Mouse (Mus musculus) cerebellum, postnatal 14 days (tissue): ENCODE results near the gene Tulp1.
"Not testable (repeated sequence)": the region's sequence is repeated elsewhere in the genome, so short reads cannot be mapped to it uniquely, and the experiment has no call there.

ENCODE experiments used
- DNase-seq, 2 experiments: peaks; one replicate each; pipeline ENCODE4 v3.0.0; 2021; ENCODE audit warnings: mixed read lengths in 2 of 2

Gene Tulp1

DNA sequence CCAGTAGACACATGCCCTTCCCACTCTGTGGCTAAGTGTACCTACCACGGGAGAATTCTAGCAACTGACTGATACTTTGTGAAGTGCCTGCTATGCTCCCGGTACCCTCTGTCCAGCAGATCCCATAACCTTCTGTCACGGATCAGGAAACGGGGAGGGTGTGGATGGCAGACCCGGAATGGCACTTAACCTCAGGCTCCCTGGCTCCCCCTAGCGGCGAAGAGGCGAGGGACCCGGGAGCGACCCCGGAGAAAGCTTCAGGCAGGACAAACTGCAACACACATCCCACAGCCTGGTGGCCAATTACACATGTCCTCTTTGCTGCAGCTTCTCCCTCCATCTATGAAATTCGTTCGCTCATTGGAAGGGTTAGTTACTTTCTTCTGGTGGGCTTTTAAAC, 3.4 kb upstream of the Tulp1 start:
- peak; percentile 77 to 84 for DNase-seq

DNA sequence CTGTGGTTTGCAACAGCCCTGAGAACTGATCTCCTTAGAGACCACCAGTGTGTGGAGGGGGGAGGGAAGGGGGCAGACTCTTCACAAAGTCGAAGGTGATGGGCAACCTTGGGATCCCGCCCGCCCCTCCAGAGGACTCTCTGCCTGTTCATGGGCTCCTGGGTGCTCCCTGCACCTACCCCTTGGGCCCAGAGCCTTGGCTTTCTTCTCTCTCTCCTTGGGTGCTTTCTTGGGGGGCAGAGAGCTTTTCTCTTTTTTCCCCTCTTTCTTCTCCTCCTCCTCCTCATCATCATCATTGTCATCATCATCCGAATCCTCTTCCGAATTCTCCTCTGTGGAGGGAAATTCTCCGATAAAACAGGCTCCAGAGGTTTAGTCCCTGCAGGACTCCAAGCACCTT, 1.5 kb downstream of the Tulp1 start:
- DNase-seq, result no peak

DNA sequence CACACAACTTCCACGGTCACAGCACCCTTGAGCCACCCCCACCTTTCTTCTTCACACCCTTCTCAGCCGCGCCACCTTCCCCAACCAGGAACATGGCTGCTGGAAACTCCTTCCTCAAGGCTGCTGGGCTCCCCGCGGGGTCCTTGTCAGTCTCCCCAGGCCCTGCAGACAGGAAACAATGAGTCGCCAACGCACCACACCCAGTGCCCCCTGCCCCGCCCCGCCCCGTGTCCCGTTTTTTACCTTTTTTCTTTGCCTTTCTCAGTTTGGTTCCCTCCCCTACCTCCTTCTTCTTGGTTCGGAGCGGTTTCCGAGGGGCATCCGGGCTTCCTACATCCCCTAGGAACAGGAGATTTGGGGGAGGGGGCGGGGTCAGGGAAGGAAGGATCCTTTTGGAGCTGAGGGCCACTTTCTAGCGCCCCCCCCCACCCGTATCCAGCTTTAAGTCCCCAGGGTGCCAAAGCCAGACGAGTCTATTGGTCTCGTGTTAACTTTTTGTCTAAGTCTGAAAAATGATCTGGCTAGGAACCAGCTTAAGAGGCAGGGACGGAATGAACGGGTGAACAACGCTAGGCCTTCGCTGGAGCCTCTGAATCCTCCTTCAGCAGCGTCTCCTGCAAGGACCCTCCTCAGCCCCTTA, 2.2 kb downstream of the Tulp1 start:
- DNase-seq, result no peak

DNA sequence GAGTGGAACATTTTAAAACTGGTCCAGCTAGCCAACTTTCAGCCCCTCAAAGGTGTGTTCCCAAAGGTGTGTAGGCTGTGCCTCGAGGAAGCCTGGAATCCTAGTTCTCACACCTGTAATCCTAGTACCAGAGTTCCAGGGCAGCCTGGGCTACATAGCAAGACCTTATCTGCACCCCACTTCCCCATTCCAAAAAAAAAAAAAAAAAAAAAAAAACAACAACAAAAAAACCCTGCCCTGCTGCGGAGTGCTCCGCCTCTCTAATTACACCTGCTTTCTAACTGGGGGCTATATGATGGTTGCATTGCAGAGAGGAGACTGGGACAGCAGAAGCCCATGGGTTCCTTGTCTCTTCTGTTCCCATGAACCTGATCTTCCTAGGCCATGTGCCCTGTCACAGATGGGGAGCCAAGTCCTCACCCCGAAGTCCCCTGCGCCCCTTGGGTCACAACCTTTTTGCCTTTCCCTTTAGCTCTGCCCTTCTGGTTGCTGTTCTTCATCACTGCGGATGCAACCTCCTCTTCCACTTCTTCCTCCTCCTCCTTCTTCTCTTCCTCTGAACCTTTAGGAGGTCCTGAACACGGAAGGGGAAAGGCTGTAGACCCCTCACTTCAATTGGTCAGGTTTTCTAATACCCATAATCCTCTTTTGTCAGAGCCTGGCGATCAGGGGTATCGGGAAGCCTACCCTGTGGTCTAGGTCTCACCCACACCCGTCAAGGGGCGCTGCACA, 2.9 kb downstream of the Tulp1 start:
- DNase-seq, result no peak

DNA sequence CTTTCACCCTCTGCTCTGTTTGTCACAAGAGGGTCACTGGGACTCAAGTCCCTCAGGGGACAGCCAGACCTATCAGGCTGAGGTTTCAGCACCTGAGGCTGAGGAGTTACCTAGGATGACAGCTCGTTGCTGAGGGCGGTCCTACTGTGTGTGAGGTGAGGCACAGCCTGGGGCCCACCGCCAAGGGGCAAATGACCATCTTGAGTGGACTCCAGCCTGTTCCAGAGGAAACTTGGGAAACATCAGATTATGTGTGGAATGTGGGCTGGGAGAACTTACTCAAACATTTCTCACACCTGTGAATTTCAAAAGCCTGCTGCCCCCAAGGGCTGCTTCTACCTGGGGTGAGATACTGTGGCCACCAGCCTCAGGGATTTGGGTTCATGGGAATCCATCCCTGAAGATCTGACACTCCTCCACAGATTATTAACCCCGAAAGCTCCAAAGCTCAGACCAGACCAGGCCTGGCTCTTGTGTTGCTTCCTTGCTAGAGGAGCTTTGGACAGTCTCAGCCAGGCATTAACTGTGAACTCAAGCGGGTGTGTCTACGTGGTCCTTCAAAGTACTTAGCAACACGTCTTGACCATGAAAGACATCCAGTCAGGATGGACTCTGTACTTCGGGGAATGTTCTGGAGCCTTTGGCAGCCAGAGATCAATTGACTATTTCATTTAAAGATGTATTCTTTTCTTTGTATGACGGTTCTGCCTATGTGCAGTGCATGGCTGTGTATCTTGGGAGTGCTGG, 4.3 kb downstream of the Tulp1 start:
- DNase-seq, result no peak

DNA sequence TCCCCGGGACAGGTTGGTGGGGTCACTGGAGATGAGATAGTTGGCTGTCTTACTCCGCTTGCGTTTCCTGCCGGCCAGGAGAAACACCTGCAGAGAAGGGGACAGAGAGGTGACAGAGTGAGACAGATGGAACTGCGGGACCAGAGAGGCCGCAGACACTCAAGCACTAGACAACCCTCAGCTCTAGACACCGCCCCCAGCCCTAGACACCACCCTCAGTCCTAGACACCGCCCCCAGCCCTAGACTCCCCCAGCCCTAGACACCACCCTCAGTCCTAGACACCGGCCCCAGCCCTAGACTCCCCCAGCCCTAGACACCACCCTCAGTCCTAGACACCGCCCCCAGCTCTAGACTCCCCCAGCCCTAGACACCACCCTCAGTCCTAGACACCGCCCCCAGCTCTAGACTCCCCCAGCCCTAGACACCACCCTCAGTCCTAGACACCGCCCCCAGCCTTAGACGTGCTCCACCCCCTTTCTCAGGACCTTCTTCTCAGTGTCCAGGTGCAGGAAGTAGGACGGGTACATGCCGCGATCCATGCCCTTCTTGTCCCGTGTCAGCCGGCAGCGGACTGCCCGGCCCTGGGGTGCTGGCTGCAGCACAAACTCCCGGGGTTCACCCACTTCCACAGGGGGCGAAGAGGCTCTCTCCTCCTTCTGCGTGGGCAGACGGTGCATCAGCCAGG, 6.3 kb downstream of the Tulp1 start:
- not testable (repeated sequence) for DNase-seq

DNA sequence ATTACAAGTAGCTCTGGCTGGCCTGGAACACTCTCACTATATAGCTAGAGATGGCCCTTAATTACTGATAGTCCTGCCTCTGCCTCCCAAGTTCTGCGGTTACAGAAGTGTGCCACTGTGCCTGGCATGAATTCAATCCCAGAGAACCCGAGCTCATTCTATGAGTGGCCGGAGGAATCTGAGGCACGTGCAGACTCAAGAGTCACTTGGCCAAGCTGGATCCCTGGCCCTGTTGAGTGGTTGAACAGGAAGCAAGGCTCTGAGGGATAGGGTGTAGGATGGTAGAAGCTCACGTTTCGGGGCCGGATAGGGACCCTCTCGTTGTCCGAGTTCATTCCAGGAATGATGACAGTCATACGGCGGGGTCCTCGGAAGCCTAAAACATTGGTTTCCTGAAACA, 9.2 kb downstream of the Tulp1 start:
- DNase-seq, result no peak

DNA sequence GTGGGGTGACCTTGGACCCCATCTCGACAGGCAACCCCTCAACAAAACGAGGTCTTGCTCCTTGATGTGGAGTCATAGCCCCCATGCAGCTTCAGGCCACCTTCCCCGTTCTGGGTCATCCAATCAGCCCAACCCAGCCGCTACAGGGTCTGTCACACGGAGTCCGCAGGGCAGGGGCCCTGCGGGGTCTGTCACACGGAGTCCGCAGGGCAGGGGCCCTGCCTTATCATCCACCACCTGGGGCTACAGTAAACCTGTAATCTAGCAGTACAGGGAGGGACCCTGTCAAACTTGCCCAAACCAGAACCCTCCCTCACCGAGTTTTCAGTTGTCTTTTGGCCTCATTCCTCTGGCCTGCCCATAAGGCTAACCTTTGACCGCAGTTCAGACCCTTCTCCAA, 13.0 kb downstream of the Tulp1 start:
- no peak for DNase-seq

DNA sequence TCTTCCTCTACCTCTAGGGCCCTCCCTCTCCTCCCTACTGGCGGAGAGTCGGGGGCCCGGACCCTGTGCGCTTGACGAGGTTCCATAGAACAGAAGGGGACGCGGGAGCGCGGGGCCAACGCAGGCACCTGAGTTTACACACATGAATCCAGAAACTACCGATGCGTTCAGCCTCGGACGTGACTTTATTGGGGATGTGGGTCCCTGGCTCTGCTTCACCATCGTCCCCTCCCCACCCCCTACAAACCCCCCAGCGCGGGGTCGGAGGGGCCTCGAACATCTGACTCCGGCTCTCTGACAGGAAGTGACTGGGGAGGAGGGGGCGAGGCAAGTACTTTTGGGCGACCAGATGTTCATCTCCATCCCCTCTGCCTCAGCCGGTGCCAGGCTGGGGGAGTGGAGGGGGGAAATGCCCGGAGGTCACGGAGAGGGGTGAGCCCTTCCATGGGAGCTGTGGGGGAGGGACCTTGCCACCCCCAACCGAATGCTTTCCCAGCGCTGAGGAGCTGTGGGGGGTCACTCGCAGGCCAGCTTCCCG, 13.6 kb downstream of the Tulp1 start:
- DNase-seq, result no peak

DNA sequence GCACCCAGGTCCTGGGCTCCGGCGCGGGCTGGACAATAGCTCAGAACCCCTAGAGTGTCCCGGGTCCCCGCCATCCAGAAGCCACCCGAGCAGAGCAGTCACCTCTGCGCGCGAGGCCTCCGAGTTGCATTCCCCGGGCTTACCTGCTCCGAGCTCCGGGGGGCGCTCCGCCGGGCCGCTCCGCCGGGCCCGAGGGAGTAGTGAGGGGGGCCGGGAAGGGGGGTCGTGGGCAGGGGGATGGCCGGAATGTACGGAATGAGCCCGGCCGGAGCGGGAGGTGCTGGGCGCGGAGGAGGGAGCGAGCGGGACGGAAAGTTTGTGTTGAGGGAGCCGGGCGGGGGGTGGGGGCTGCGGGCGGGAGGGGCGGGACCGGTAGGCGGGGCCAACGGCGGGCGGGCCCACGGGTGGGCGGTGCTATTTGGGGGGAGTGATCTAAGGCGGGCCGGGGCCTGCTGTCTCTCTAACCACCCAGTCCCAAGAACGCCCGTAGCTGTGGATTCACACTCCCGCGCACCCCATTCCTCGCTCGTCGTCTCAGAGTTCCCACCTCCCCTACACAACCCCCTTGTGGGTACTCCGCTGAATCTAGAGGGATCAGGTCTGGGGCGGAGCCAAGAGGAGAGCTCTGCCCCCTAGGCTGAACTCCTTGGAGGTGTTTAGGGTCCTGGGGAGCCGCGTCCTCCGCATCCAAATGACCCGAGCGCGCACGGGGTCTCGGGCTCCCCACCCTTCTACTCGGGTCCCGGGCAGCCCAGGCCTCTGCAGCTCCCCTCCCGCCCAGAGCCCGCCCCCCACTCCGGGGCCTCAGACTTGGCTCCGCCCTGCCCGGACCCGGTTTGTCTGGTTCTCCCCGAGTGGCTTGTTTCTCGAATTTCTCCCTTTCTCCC, 14.3 kb downstream of the Tulp1 start, which contains the start of gene Tead3:
Gene Tead3, minus strand, starts transcription at position 352 of the 887 bp plus-strand sequence.
- peak; percentile 42 to 63 for DNase-seq

DNA sequence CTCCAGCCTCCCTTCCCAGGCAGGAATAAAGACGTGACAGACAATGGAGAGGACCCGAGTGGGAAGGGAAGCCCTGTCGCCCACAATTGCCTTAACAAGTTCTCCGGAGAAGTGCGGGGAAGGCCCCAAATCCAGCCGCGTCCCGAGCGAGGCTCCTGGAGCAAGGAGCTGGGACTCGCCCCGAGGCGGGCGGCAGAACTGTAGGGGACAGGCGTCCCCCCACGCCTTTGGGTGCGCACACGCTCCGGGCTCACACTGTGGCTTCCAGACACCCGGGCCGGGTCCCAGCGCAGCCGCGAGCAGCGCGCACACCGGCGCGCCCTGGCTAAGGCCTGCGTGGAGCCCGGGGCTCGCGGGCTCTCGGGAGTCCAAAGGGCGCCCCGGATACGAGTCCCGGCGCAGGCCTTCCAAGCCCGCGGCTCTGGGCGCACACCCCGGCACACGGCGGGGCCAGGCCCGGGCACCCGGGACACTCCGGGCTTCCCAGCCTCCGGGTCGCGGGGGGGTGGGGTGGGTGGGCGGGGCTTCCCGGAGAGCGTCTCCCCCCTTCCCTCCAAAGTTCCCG, 15.0 kb downstream of the Tulp1 start:
- DNase-seq, result no peak

DNA sequence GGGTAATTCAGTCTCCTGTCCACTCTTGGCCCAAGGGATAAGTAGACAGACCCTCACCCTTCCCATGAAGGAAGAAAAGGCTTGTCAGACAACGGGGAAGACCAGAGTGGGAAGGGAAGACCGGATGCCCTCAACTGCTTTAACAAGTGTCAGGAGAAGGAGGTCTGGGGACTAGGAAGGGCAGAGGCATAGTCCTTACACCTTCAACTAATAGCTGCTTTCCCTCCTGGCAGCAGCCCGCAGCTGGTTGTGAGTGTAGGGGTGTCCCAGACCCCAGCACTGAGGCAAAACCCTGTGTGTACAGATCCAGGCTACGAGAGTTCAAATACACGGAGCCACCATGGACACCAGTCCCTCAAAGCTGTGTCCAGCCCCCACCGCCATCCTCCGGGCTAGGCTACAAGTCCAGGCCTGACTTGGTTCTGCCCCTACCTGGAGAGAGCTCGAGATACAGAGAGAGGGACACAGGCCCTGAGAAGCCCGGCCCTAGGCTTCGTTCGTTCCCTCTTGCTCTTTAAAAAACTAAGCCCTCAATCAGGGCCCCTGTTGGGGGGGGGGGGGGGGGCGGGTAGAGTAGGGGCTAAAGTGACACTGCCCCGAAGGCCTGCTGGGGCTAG, 15.7 kb downstream of the Tulp1 start:
- no peak for DNase-seq

DNA sequence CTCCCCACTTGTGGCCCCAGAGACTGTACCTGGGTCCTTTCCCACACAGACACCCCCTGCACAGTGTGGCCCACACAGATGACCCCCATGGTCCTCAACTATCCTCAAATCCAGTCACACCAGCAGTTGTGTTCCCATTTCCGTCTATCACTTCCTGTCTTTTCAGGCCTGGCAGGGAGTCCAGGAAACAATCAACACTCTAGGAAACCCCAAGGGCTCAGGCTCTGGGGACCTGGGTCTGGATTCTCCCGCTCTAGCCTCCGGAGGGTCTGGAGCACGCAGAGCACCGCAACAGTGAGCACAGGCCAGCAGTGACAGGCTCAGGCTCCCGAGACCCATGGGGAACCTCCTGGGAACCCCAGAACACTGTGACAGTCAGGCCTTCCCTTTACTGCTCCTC, 16.8 kb downstream of the Tulp1 start:
- no peak for DNase-seq

DNA sequence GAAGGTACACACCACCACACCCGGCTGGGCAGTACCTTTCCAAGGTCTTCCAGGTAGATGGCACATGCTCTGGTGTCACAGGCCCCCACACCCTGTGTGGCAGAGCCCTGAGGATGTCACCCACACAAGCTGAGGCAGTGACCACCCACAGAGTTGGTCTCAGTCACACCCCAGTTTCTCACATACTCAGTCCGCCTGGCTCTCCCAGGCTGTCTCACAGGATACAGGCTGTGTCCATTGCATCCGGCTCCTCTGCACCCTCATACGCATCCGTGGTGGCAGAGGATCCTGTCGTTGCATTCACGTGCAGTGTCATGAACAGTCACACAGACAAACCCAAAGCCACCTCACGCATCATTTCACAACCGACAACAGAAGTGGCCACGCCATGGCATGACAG, 17.7 kb downstream of the Tulp1 start:
- DNase-seq, result no peak

DNA sequence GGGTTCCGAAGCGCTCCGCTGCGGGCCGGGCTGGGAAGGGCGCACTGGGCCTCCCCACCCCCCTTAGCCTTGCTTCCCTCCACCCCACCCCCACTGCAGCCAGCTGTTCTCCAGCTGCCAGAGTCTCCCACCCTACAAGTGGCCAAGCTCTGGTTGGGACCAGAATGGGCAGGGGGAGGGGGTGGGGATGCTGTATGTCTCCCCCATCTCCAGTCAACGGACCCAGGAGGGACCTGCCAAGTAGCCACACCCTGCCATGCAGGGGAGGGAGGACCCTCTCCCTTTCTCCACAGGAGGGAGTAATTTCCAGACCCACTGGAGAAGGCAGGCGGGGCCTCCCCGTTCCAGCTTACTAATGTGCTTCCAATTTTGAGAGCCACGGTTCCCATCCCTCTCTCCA, 19.1 kb downstream of the Tulp1 start:
- no peak for DNase-seq

DNA sequence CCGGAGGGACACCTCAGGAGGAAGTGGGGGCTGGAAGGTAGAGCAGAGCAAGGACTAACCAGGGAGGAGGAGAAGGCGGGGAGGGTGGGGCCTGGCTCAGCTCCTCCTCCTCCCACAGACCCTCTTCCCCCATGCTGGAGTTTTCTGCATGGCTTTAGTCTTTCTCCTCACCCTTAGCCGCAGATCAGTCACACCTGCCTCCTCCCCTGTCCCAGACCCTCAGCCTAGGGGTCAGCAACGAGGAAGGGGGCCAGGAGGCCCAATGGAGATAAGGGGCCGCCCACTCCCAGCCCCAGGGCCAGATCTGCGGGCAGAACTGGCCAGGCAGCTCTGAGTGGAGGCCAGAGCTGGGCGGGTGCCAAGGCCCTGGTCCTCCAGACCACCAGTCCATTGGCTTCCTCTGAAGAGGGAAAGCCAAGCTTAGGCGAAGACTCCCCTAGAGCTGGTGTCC, 19.7 kb downstream of the Tulp1 start:
- DNase-seq, result peak; percentile 30 to 59

DNA sequence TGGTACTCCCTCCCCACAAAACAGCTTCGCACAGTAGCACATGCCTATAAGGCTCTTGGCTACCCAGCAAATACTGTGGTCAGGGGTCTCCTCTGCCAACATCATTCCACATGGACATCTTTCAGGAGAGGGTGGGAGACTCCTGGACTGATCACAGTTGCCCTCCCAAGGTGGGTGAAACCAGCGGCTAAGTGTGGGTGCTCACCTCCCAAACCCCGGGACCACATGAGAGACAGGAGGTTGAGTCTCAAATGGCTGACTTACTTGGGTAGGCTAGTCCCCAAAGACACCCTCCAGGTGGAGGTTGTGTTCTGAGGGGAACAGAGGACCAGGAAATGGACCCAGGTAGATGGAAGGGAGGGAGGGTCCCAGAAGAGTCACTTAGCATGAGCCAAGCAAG, 20.4 kb downstream of the Tulp1 start:
- no peak for DNase-seq

DNA sequence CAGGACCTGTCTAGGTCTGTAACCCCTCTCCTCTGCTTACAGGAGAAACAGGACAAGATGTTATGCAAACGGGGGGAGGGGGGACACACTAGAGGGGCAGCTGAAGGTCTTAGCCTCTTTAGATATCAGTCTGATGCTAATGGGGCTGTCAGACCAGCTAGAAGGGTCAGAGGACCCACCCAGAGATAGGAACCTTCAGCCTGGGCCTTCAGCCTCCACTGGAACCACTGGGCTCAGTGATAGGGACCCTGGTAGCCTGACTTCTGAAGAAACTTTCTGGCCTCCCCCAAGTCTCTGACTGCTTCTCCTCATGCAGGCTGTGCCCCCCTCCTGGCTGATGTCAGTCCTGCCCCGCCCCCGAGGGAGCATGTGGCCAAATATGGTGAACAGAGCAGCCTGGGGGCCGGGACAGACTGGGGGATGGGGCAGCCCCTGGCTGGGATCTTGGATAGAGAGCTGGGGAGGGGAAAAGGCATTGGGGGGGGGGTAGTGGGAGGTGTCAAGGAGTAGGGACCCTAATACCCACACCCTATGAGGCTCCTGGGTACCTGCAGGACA, 20.9 kb downstream of the Tulp1 start:
- DNase-seq, result no peak

DNA sequence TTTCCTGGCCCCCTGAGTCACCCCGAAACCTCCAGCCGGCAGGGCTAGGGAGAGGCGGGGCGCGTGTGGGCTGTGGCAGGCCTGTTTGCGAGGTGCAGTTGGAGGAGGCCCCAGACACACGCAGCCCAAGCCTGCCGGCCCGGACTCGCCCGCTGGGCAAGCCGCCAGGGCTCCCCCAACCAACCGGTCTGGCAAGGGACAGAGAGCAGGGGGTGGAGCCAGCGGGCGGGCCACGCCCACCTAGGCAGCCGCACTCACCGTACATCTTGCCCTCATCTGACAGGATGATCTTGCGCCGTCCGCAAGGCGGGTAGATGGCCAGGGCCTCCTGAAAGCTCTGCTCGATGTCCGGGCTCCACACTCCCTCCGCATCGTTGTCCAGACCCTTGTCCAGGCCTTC, 23.9 kb downstream of the Tulp1 start:
- DNase-seq, result peak; percentile 81 to 88

DNA sequence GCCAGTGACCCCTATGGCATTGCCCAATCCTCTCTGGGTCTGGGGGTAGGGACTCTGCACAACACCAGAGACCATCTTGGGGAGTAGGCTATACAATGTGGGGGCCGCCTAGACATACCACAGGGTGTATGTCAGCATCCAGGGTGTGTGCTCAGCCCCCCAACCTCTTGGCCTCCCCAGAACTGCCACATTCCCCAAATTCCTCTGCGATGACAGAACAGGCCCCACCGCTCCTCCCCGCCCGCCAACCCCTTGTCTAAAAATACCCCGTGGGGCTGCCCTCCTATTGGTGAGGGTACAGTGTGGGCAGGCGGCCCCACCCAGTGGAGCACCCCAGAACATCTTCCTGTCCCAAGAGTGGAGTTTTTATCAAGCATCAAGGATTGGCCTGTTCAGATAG, 24.4 kb downstream of the Tulp1 start:
- DNase-seq, result no peak

DNA sequence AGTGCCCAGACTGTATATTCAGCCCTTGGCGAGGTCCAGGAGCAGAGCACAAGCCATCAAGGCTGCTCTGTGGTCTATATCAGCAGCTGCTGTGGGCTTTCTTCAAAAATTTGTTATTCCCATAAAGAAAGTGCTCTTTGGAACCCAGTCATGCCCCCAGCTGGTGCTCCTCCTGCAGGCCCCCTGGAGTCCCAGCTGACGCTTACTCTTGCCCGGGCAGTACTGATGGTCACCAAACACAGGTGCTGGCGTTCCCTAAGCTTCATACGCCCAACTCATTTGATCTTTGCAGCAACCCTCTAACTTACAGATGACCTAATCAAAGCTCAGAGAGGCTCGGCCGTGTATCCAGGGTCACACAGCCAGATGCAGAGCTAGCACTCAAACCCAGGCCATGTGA, 27.5 kb downstream of the Tulp1 start:
- no peak for DNase-seq
